Mouse (Mus musculus) intestine, postnatal 0 days (tissue): ENCODE measurements at regions not wholly inside any gene's neighbourhood (a gene's known extent, or its start where the extent isn't known, plus 50 kb on each side); places are given as distances from the start of the nearest gene placed in this dataset.

Experiments used
- ATAC-seq: fragments of 200-750 bp; cut with Nextera tagmentation; 2 replicates; pipeline ENCODE4 v1.8.0; 2017; ENCODE audit warnings: mild to moderate bottlenecking, moderate TSS enrichment, moderate library complexity
- H3K27ac ChIP-seq: fragments of 300-500 bp; sonication (generic); 2 replicates; pipeline ENCODE4 v1.5.1; 2014; ENCODE audit warnings: mild to moderate bottlenecking, low read depth, low read length, moderate library complexity
- H3K27me3 ChIP-seq: fragments of 300-500 bp; sonication (generic); replicated peaks from 2 replicates; pipeline ENCODE4 v1.6.1; 2014; ENCODE audit warnings: low read length, mixed read lengths; ENCODE audit not compliant: control insufficient read depth, insufficient read depth
- H3K36me3 ChIP-seq: fragments of 300-500 bp; sonication (generic); 2 replicates; pipeline ENCODE4 v1.6.1; 2014; ENCODE audit warnings: mild to moderate bottlenecking, moderate library complexity; ENCODE audit not compliant: control insufficient read depth, insufficient read depth
- H3K4me1 ChIP-seq: fragments of 300-500 bp; sonication (generic); replicated peaks from 2 replicates; pipeline ENCODE4 v1.6.1; 2014; ENCODE audit warnings: antibody characterized with exemption, low read length, mixed read lengths; ENCODE audit not compliant: control insufficient read depth, insufficient read depth
- H3K4me2 ChIP-seq: fragments of 300-500 bp; sonication (generic); replicated peaks from 2 replicates; pipeline ENCODE4 v1.6.1; 2014; ENCODE audit warnings: low read depth, mild to moderate bottlenecking, moderate library complexity
- H3K4me3 ChIP-seq: fragments of 300-500 bp; sonication (generic); 2 replicates; pipeline ENCODE4 v1.5.1; 2014; ENCODE audit warnings: low read depth, low read length
- H3K9ac ChIP-seq: fragments of 300-500 bp; sonication (generic); 2 replicates; pipeline ENCODE4 v1.6.1; 2014; ENCODE audit warnings: mild to moderate bottlenecking, low read depth, low read length
- H3K9me3 ChIP-seq: fragments of 300-500 bp; sonication (generic); 2 replicates; pipeline ENCODE4 v1.6.1; 2016; ENCODE audit warnings: mixed run types; ENCODE audit not compliant: control insufficient read depth
- CTCF ChIP-seq: sonication (generic); IDR thresholded peaks from 2 replicates; pipeline ENCODE4 v1.5.1; 2016; ENCODE audit warnings: low read depth, mild to moderate bottlenecking, control low read depth, antibody characterized with exemption, moderate library complexity
- WGBS: fragments of 180-500 bp; shearing (Covaris S2); extraction: QIAGEN DNeasy Blood & Tissue Kit; methylation state at CpG from one replicate; pipeline ENCODE4 v1.1.7; 2014; 5-methylcytosine and 5-hydroxymethylcytosine counted together

GRCm38 (mm10) chr14:113930779-113931178 lies 616.4 kb downstream of the Tpm3-rs7 start:
- Histone ChIP-seq H3K27me3 (no peaks in the 10 kb centered on the region), H3K4me2 (no peak overlapping the region), H3K4me1 (no peaks in the 10 kb centered on the region), H3K27ac (no peak overlapping the region), H3K9me3 (no peaks in the 10 kb centered on the region), H3K9ac (no peak overlapping the region), H3K36me3 (no peaks in the 10 kb centered on the region), H3K4me3 (no peak overlapping the region)
- 27% methylated on average over 1 of the region's 1 CpGs for WGBS
- no peak for TF ChIP-seq CTCF
- no peak for ATAC-seq

GRCm38 (mm10) chr14:113933841-113934240 lies 619.4 kb downstream of the Tpm3-rs7 start:
- no peak overlapping the region for H3K4me3 ChIP-seq
- WGBS: 79% methylated on average over 4 of the region's 4 CpGs

More at GRCm38 (mm10) chr14:113933841-113934240, 619.4 kb downstream of the Tpm3-rs7 start:
- Histone ChIP-seq H3K4me1 (no peaks in the 10 kb centered on the region), H3K9me3 (no peaks in the 10 kb centered on the region), H3K36me3 (no peaks in the 10 kb centered on the region), H3K4me2 (no peak overlapping the region), H3K27me3 (no peaks in the 10 kb centered on the region), H3K9ac (no peak overlapping the region), H3K27ac (no peak overlapping the region)
- no peak for ATAC-seq
- no peak for TF ChIP-seq CTCF
